Mouse (Mus musculus) bone marrow macrophage, adult 2 months (primary cell): ENCODE measurements around the gene Ust. TPM values are rescaled to one million over a fixed set of nuclear protein-coding genes. Genes with fewer than 3 reads are reported as not detected.
A peak's percentile ranks its signal among the peaks of the same experiment; 100 is the strongest.

Experiments used
- H3K27ac ChIP-seq: 2 replicates; pipeline ENCODE4 v1.5.1; 2012; ENCODE audit warnings: low read depth, low read length; ENCODE audit not compliant: insufficient read depth
- H3K4me1 ChIP-seq: 2 replicates; pipeline ENCODE4 v1.6.1; 2012; ENCODE audit warnings: low read length; ENCODE audit not compliant: control insufficient read depth, insufficient read depth
- H3K4me3 ChIP-seq: 2 replicates; pipeline ENCODE4 v1.5.1; 2012; ENCODE audit warnings: mild to moderate bottlenecking, low read length, moderate library complexity; ENCODE audit not compliant: insufficient read depth
- CTCF ChIP-seq: IDR thresholded peaks from 2 replicates; pipeline ENCODE4 v1.5.1; 2012; ENCODE audit warnings: low read depth, mild to moderate bottlenecking, low read length, moderate library complexity
- POLR2A ChIP-seq: IDR thresholded peaks from 2 replicates; pipeline ENCODE4 v1.6.1; 2012; ENCODE audit warnings: mild to moderate bottlenecking, low read depth, low read length, borderline replicate concordance
- polyA plus RNA-seq: library from polyadenylated mRNA; stranded (reverse); fragments of >200 nt; gene quantifications from 2 replicates; pipeline ENCODE4 v1.2.4, GENCODE M21; 2012; ENCODE audit not compliant: missing spikeins, insufficient read depth, insufficient read length

Ust gene
- polyA plus RNA-seq, 1 experiment = 3.9 TPM

- Histone ChIP-seq H3K4me3 (no peak overlapping the region), H3K27ac (peak overlapping the region; percentile 41; the same call in 1 of the 2 replicates), H3K4me1 (peaks cover 17% of the 10 kb centered on the region)
- TF ChIP-seq POLR2A = no peak
These were observed 148.6 kb downstream of the Ust start for GRCm38 (mm10) chr10:8369894-8370500.

DNA sequence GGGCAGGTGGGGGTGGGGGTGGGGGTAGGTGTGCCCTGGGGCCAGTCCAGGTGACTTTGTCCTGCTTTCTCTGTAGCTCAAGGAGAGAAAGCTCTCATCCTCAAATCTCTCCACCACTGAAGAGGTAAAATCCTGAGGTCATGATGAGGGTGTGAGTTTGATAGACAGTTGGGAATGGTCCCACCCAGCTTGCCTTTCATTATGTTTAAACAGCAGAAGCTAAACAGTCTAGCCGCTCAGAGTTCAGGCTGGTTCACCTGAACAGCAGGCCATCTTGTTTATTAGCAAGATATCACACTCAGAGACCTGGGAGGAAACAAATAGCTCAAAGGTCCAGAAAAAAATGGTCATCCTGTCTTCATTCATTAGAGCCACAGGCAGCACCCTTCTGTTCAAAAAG is 152.8 kb downstream of the Ust start:
- H3K4me1 ChIP-seq = peaks cover 43% of the 10 kb centered on the region
- TF ChIP-seq CTCF (no peak), POLR2A (no peak)
- H3K27ac ChIP-seq = no peak overlapping the region
- H3K4me3 ChIP-seq = no peak overlapping the region

DNA sequence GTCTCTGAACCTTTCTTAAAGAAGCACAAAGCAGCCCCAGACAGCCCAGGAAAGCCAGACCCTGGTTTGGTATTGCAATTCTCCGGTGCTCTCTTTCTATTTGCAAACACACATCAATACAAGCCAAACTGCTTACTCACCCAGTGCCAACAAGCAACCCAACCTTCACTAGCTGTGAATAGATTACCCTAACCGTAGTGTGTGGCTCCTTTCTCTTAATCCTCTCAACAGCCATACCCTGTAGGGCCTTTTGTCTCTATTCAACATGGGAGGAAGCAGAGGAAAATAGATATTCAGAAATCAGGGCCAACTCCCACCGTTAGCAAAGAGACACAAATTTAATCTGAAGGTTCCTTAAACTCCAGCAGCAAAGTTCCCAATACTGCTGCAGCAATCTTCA is 154.4 kb downstream of the Ust start:
- TF ChIP-seq CTCF (no peak), POLR2A (no peak)
- peaks cover 49% of the 10 kb centered on the region for H3K4me1 ChIP-seq
- H3K27ac ChIP-seq = no peak overlapping the region
- H3K4me3 ChIP-seq = no peak overlapping the region

- Histone ChIP-seq H3K4me1 (peaks cover 54% of the 10 kb centered on the region), H3K4me3 (no peak overlapping the region; the same call in 1 of the 2 replicates), H3K27ac (peak overlapping the region; percentile 35)
- no peak for TF ChIP-seq CTCF
- TF ChIP-seq POLR2A = no peak
These were observed 155.3 kb downstream of the Ust start for GRCm38 (mm10) chr10:8363281-8363680.

- Histone ChIP-seq H3K27ac (peak overlapping the region; percentile 88), H3K4me3 (no peak overlapping the region), H3K4me1 (peaks cover 58% of the 10 kb centered on the region)
- TF ChIP-seq POLR2A (no peak), CTCF (no peak)
These were observed 160.2 kb downstream of the Ust start for GRCm38 (mm10) chr10:8358286-8359045.

- TF ChIP-seq POLR2A = no peak
- TF ChIP-seq CTCF = no peak
- peak overlapping the region; percentile 41 for H3K27ac ChIP-seq
- no peak overlapping the region for H3K4me3 ChIP-seq
- peaks cover 42% of the 10 kb centered on the region for H3K4me1 ChIP-seq
These were observed 165.1 kb downstream of the Ust start for GRCm38 (mm10) chr10:8353534-8353933.

DNA sequence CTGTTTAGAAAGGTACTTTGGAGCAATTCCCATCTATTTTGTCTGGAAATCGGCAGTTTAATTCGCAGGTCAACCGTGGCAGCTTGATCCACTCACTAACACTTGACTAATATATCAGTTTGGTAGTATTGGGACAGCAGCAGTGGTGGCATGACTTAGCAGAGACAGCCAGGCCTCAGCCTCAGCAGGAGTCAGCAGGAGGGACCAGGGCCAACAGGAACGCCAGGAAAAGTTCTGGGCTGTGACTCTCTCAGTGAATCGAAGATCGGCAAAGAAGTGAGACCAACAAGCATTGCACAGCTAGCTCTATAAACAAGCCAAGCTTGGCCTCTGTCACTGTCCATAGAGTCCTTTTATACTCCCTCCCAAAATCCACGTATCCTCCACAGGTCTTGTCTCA is 168.0 kb downstream of the Ust start:
- TF ChIP-seq POLR2A (no peak), CTCF (no peak)
- no peak overlapping the region for H3K4me3 ChIP-seq
- peaks cover 33% of the 10 kb centered on the region for H3K4me1 ChIP-seq
- H3K27ac ChIP-seq = no peak overlapping the region

DNA sequence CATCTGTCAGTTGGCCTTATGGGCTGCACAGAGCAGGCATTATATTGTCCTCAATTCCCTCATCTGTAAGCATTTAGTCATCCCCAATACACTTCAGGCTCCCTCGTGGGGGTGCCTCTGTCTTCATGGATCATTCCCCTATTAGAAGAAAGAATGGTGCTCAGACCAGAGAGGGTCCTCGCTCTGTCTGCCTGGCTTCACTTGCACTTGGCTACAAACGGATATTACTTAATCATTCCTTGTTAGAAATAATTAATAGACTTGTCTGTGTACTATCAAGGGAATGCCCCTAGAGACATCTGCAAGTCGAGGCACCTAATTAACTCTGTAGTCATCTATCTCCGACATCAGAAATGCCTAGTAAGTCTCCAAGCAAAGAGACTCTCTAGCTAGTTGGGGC is 171.1 kb downstream of the Ust start:
- Histone ChIP-seq H3K27ac (no peak overlapping the region), H3K4me1 (peaks cover 19% of the 10 kb centered on the region), H3K4me3 (no peak overlapping the region)
- no peak for TF ChIP-seq CTCF
- TF ChIP-seq POLR2A = no peak

GRCm38 (mm10) chr10:8342556-8342955 is 176.1 kb downstream of the Ust start:
- Histone ChIP-seq H3K4me3 (no peak overlapping the region), H3K4me1 (peaks cover 31% of the 10 kb centered on the region), H3K27ac (peak overlapping the region; percentile 78)
- TF ChIP-seq CTCF = no peak
- TF ChIP-seq POLR2A = no peak
